Mouse (Mus musculus) liver, adult 2 months (tissue): ENCODE results near the gene Phtf2.

Experiments
- CTCF ChIP-seq: fragments of 200-500 bp; IDR thresholded peaks from 2 replicates; pipeline ENCODE4 v1.5.1; 2011; ENCODE audit warnings: low read depth, low read length, control low read depth
- POLR2A ChIP-seq: fragments of 200-500 bp; IDR thresholded peaks from 2 replicates; pipeline ENCODE4 v1.6.1; 2011; ENCODE audit warnings: low read length, control low read depth; ENCODE audit not compliant: insufficient read depth; ENCODE audit errors: extremely low read depth

DNA sequence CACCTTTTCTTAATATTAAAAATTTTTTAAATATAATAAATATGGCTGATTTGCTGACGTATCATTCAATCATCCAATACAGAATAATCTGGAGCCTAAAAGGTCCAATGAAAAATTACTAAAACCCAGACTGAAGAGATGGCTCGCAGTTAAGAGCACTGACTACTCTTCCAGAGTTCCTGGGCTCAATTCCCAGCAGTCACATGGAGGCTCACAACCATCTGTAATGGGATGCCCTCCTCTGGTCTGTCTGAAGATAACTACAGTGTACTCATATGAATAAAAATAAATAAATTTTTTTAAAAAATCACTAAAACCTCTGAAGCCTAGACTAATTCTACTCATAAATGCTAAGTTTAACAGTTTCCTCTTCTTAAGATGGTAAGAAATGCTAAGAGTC, 20.0 kb downstream of the Phtf2 start:
- no peak for TF ChIP-seq CTCF
- no peak for TF ChIP-seq POLR2A
